Mouse (Mus musculus) erythroid progenitor cell, adult 5-6 weeks (primary cell): ENCODE measurements at regions not wholly inside any gene's neighbourhood (a gene's known extent, or its start where the extent isn't known, plus 50 kb on each side); places are given as distances from the start of the nearest gene placed in this dataset.

Source experiments
- ATAC-seq: replicated peaks from 2 replicates; pipeline ENCODE4 v1.8.0; 2016; ENCODE audit warnings: moderate number of reproducible peaks, mild to moderate bottlenecking, moderate TSS enrichment, inconsistent platforms; ENCODE audit not compliant: poor library complexity, low FRiP score, severe bottlenecking

GRCm38 (mm10) chr2:30743976-30744620, 59.4 kb downstream of the 1700001O22Rik start:
- no peak for ATAC-seq

DNA sequence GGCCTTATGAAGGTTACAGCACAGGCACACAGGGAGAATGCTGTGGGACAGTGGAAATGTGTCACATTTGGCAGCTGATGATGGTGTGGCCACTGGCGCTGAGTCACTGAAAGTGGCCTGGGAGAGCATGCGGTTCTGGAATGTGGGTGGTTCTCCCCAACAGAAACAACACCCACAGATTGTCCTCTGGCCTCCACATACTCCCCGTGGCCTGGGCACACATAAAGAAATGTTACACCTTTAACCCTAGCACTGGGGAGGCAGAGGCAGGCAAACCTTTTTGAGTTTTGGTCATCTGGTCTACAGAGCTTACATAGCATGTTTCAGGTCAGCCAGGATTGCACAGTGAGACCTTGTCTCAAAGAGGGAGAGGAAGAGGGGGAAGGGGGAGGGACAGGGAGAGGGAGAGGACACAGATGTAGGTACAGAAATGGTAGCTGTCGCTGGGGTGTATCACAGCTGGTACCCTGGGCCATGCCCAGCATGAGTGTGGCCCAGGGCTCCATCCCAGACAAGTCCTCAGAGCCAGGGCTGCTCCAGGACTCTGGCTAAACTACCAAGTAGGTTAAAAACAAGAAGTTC, 60.1 kb downstream of the 1700001O22Rik start:
- no peak for ATAC-seq

DNA sequence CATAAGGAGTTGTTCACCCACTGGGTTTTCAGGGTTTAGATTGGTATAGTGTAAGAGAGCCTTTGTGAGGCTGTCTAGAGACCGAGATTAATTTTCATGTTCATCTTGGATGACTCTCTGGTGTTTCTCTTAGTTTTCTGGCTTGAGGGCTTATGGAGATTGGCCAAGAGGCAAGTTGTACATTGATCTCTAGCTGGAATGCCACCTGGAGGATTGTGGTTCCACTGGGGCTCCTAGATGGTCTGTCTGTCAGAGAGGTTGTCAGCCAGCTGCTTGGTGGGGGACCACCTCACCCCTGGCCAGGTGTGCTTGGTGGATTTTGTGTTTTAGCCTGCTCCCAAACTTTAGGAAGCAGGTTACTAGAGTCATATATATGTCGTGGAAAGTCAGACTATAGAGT, 62.0 kb downstream of the 1700001O22Rik start:
- no peak for ATAC-seq

- ATAC-seq: no peak
Observed at GRCm38 (mm10) chr2:30737759-30738158, 65.7 kb downstream of the 1700001O22Rik start.

DNA sequence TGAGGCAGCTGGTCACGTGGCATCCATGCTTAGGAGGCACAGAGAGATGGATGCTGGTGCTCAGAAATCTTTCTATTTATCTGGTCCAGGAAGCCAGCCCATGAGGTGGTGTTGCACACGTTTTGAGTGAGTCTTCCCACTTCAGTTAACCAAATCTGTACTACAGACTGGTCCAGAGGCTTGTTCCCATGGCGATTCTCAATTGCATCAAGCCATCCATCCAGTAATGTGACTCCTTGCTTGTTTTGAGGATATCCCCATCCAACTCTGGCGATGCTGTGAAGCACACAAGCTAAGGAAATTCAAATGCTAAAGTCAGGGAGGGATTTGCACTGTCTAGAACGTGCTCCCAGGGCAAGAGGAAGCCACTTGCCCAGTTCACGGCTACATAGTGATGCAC, 66.8 kb downstream of the 1700001O22Rik start:
- no peak for ATAC-seq

DNA sequence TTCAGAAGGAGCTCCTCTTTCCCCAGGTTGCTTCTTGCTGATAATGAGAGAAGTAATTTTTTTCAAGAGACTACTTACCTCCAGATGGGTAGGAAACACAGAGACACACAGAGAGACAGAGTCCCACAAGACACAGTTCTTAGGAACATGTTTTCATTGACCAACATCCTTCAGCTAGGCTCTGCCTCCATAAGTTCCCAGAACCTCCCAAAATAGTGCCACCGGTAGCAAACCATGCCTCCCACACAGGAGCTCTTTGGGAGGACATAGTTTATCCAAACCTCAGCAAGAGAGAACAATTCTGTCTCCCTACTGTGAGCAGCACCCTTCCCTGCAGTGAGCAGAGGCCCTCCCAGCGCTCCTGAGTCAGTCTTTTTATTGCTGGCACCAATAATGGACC, 67.2 kb downstream of the 1700001O22Rik start:
- ATAC-seq: no peak

- ATAC-seq: no peak
Observed at GRCm38 (mm10) chr2:30733853-30734252, 69.6 kb downstream of the 1700001O22Rik start.

DNA sequence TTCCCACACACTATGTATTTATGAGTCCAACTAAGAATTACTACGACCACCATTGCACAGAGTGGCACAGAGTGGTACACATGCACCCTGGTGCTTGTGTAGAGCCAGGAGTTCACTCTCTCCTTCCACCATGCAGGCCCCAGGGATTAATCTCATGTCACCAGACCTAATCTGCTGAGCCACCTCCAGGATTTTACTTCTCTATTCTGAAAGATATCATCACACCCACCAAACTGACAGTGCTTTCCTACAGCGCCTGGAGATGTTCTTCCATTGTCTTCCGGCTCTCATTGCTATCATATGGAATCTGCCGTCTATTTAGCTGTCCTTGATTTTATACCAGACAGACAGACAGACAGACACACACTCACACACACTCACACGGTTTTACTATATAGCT, 71.6 kb downstream of the 1700001O22Rik start:
- no peak for ATAC-seq

DNA sequence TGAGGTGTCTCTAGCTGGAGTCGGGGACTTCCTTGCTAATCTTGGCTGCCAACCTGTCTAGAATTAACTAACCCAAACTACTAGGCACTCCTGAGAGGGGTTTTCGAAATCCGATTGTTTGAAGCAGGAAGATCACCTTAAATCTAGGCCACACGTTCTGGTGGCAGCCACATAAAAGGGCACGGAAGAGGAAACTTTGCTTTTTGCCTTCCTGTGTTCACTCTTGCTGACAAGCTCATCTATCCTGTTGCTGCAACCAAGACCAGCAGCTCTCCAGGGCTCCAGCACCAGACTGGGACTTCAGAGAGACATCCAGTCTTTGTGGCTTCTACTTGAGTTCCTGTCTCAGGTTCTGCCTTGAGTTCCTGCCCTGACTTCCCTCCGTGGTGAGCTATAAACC, 75.5 kb downstream of the 1700001O22Rik start:
- ATAC-seq: no peak

- no peak for ATAC-seq
Observed at GRCm38 (mm10) chr2:30725601-30726489, 77.6 kb downstream of the 1700001O22Rik start.

GRCm38 (mm10) chr2:30725186-30725585, 78.3 kb downstream of the 1700001O22Rik start:
- no peak for ATAC-seq

DNA sequence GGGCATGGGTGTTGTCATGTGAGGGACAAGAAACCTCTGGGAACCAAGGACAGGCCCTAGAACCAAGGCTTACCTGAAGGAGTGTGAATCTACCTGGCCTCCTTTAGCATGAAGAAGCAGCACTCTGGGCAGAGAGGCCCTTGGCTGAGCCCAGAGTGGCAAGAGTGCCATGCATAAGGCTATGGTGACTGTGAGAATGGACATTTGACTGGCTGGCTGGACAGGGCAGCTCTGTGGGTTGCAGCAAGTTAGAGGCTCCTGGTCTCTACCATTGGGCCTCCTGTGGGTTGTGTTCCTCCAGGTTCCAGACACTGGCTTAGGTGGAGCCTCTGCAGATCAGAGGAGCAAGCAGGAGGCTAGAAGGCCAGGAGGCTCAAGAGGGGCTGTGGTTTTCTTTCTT, 78.9 kb downstream of the 1700001O22Rik start:
- ATAC-seq: no peak

- ATAC-seq: no peak
Observed at GRCm38 (mm10) chr2:30723059-30723587, 80.3 kb downstream of the 1700001O22Rik start.

- no peak for ATAC-seq
Observed at GRCm38 (mm10) chr2:30722263-30723050, 81.0 kb downstream of the 1700001O22Rik start.

DNA sequence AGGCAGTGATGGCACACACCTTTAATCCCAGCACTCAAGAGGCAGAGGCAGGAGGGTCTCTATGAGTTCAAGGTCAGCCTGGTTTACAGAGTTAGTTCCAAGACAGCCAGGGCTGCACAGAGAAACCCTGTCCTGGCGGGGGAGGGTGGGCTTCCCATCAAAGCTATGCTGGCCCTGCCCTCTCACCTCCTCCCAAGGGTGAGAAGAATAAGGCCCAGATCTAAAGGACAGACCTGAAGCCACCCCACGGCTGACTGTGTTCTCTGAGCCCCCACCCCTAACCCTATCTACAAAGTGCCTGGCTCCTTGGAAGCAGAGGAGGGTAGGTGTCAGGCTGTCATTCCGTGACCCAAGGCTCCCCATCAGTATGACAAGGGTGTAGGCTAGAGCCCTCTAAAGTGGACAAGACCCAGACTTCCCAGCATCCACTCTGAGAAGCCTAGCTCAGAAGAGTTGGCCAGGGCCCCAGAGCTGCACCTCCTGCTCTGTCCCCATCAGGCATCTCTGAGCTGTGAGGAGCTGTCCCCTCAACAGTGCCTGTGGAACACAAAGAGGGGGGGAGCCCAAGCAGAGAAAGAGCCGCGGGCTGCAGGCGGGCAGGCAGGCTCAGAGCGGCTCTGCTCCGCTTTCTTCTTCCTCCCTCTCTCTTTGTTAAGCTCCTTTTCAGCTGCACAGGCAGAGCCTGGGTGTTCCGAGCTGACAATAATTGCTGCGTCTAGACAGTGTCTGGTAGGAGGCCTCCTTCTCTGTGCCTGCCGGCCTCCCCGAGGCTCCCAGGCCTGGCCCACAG, 81.8 kb downstream of the 1700001O22Rik start:
- no peak for ATAC-seq

GRCm38 (mm10) chr2:30721048-30721461, 82.4 kb downstream of the 1700001O22Rik start:
- ATAC-seq: no peak

DNA sequence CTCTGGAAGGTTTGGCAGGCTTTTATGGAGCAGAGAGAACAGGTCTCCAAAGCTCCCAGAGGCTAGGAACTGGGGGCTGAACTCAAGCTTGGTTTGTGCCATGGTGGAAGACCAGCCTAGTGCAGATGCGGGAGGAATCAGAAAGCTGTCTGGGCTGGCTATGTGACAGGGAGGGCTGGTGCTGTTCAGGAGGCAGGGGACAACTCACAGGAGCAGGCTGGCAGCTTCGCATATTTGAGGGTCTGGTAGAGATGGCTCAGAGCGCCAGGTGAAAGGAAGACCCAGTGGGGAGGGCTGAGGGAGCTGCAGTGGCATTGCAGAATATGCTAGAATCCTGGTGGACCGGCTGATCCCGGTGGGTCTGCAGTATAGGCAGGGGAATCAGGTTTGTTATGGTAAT, 83.2 kb downstream of the 1700001O22Rik start:
- ATAC-seq: no peak

DNA sequence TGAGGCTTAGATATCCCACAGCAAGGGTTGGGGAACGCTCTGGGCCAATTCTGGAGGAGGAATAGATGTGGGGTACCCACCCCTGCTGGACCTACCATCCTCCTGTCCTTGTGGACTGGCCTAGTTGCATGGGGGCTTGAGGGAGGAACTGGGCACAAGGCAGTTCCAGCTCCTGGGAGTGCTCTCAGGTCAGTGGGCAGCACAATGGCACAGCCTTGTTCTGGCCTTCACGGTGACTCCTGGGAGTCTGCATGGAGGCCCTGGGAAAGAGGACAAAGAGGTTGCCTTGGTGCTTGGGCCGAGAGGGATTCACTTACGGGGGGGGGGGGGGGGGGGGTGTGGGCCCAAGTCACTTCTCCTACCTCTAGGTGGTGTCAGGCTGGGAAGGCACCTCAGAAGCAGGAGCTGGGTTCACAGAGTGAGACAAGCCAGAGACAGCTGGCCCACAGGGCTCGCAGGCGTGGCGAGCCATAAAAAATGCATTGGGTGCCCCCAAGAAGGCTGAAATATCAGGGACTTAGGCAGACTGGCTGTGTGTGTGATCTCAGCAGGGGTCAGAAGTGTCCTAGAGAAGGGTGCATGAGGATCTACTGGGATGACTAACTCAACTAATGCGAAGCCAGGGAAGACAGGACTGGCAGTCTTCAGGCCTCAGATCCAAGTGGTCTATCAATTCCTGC, 83.7 kb downstream of the 1700001O22Rik start:
- no peak for ATAC-seq
